Mouse (Mus musculus) right cerebral cortex, postnatal 14 days (tissue): ENCODE data around the gene Foxs1.

ENCODE experiments used
- DNase-seq: peaks from one replicate; pipeline ENCODE4 v3.0.0; 2022

Gene Foxs1

GRCm38 (mm10) chr2:152928219-152928987, 4.6 kb downstream of the Foxs1 start:
- no peak for DNase-seq

- DNase-seq: no peak
Observed at GRCm38 (mm10) chr2:152927371-152927770, 5.6 kb downstream of the Foxs1 start.

- DNase-seq: no peak
Observed at GRCm38 (mm10) chr2:152926896-152927295, 6.1 kb downstream of the Foxs1 start.

GRCm38 (mm10) chr2:152925189-152925872, 7.7 kb downstream of the Foxs1 start:
- no peak for DNase-seq

- DNase-seq: no peak
Observed at GRCm38 (mm10) chr2:152924543-152924942, 8.5 kb downstream of the Foxs1 start.

- DNase-seq: no peak
Observed at GRCm38 (mm10) chr2:152924128-152924527, 8.9 kb downstream of the Foxs1 start.

- no peak for DNase-seq
Observed at GRCm38 (mm10) chr2:152923621-152924020, 9.4 kb downstream of the Foxs1 start.

GRCm38 (mm10) chr2:152922376-152922775, 10.6 kb downstream of the Foxs1 start:
- no peak for DNase-seq

- DNase-seq: no peak
Observed at GRCm38 (mm10) chr2:152917671-152918070, 15.3 kb downstream of the Foxs1 start.

GRCm38 (mm10) chr2:152916111-152916510, 16.9 kb downstream of the Foxs1 start:
- DNase-seq: no peak

GRCm38 (mm10) chr2:152915453-152915852, 17.6 kb downstream of the Foxs1 start:
- no peak for DNase-seq

- peak; percentile 88 for DNase-seq
Observed at GRCm38 (mm10) chr2:152914310-152915120, 18.5 kb downstream of the Foxs1 start.

GRCm38 (mm10) chr2:152913471-152913870, 19.5 kb downstream of the Foxs1 start:
- DNase-seq: no peak

- DNase-seq: no peak
Observed at GRCm38 (mm10) chr2:152911432-152911831, 21.6 kb downstream of the Foxs1 start.

- no peak for DNase-seq
Observed at GRCm38 (mm10) chr2:152911031-152911430, 22.0 kb downstream of the Foxs1 start, which contains the start of gene Mylk2. Mylk2 (plus strand) TSS chr2:152911352.

- no peak for DNase-seq
Observed at GRCm38 (mm10) chr2:152909848-152910247, 23.2 kb downstream of the Foxs1 start.

- DNase-seq: no peak
Observed at GRCm38 (mm10) chr2:152907114-152907943, 25.7 kb downstream of the Foxs1 start.

- DNase-seq: no peak
Observed at GRCm38 (mm10) chr2:152906274-152907037, 26.6 kb downstream of the Foxs1 start.

- no peak for DNase-seq
Observed at GRCm38 (mm10) chr2:152905036-152905829, 27.8 kb downstream of the Foxs1 start.

GRCm38 (mm10) chr2:152904127-152904643, 28.8 kb downstream of the Foxs1 start:
- DNase-seq: no peak

GRCm38 (mm10) chr2:152903586-152903985, 29.4 kb downstream of the Foxs1 start:
- no peak for DNase-seq
